Mouse (Mus musculus) heart, embryonic 12.5 days (tissue): Measurements from ENCODE around the gene E130309D02Rik. TPM values are rescaled to one million over a fixed set of nuclear protein-coding genes. Genes with fewer than 3 reads are reported as not detected.

Source experiments
- ATAC-seq: fragments of 200-750 bp; cut with Nextera tagmentation; 2 replicates; pipeline ENCODE4 v1.8.0; 2017; ENCODE audit warnings: moderate TSS enrichment, moderate library complexity; ENCODE audit not compliant: insufficient number of reproducible peaks, low FRiP score
- H3K27ac ChIP-seq: fragments of 300-500 bp; sonication (generic); 2 replicates; pipeline ENCODE4 v1.5.1; 2016; ENCODE audit warnings: mild to moderate bottlenecking, moderate library complexity; ENCODE audit not compliant: poor library complexity, severe bottlenecking
- H3K27me3 ChIP-seq: fragments of 300-500 bp; sonication (generic); replicated peaks from 2 replicates; pipeline ENCODE4 v1.6.1; 2016; ENCODE audit warnings: mild to moderate bottlenecking, moderate library complexity
- H3K36me3 ChIP-seq: fragments of 300-500 bp; sonication (generic); 2 replicates; pipeline ENCODE4 v1.6.1; 2016; ENCODE audit warnings: mild to moderate bottlenecking, moderate library complexity
- H3K4me1 ChIP-seq: fragments of 300-500 bp; sonication (generic); replicated peaks from 2 replicates; pipeline ENCODE4 v1.6.1; 2016; ENCODE audit warnings: mild to moderate bottlenecking
- H3K4me2 ChIP-seq: fragments of 300-500 bp; sonication (generic); 2 replicates; pipeline ENCODE4 v1.6.1; 2016; ENCODE audit warnings: mild to moderate bottlenecking, moderate library complexity
- H3K4me3 ChIP-seq: fragments of 300-500 bp; sonication (generic); 2 replicates; pipeline ENCODE4 v1.5.1; 2016; ENCODE audit warnings: mild to moderate bottlenecking
- H3K9ac ChIP-seq: fragments of 300-500 bp; sonication (generic); 2 replicates; pipeline ENCODE4 v1.6.1; 2016; ENCODE audit warnings: mild to moderate bottlenecking, moderate library complexity
- H3K9me3 ChIP-seq: fragments of 300-500 bp; sonication (generic); replicated peaks from 2 replicates; pipeline ENCODE4 v1.6.1; 2016; ENCODE audit warnings: mild to moderate bottlenecking, moderate library complexity
- WGBS: fragments of 180-500 bp; shearing (Covaris S2); methylation state at CpG from one replicate; pipeline ENCODE4 v1.1.7; 2016; 5-methylcytosine and 5-hydroxymethylcytosine counted together
- polyA plus RNA-seq: library from polyadenylated mRNA; unstranded; fragments of >200 nt; fragmentation: Nextera tagmentation; extraction: Ambion mirVana; gene quantifications from 2 replicates; pipeline ENCODE4 v1.2.1, GENCODE M21; 2016

The E130309D02Rik gene
- polyA plus RNA-seq, 1 experiment from 2014 or later, result 27.6 TPM

- no peak for ATAC-seq
- 62% methylated on average over 6 of the region's 6 CpGs for WGBS
- Histone ChIP-seq H3K9me3 (no peaks in the 10 kb centered on the region), H3K27ac (no peak overlapping the region), H3K27me3 (peaks cover 80% of the 10 kb centered on the region), H3K4me3 (no peak overlapping the region), H3K4me1 (peaks cover 24% of the 10 kb centered on the region), H3K36me3 (peaks cover 21% of the 10 kb centered on the region), H3K9ac (no peak overlapping the region), H3K4me2 (no peak overlapping the region)
Observed at GRCm38 (mm10) chr5:143252039-143252438, 63.1 kb downstream of the E130309D02Rik start.

Other genes starting within 250 kb of the E130309D02Rik start
- 38.7 and 40.4 TPM in 2 replicates for gene Rnf216, start 202.4 kb downstream of the E130309D02Rik start, polyA plus RNA-seq
- not detected in 2 replicates for gene Olfr718-ps1, start 167.8 kb downstream of the E130309D02Rik start, polyA plus RNA-seq
- 8.8 and 9.0 TPM in 2 replicates for gene Rbak, start 134.6 kb downstream of the E130309D02Rik start, polyA plus RNA-seq
- not detected in 2 replicates for gene Spdye4b, start 134.3 kb downstream of the E130309D02Rik start, polyA plus RNA-seq
- gene Spdye4a, start 88.5 kb downstream of the E130309D02Rik start, polyA plus RNA-seq, result not detected in 2 replicates
- gene Zfp12, start 80.2 kb downstream of the E130309D02Rik start, polyA plus RNA-seq, result 10.3 and 11.3 TPM in 2 replicates
- 4.6 and 4.9 TPM in 2 replicates for gene Zfp316, start 45.3 kb downstream of the E130309D02Rik start, polyA plus RNA-seq
- 0.09 TPM in 1 of 2 replicates, not detected in the other for gene Zfp853, start 21.7 kb downstream of the E130309D02Rik start, polyA plus RNA-seq
- gene Zdhhc4, start 13.9 kb upstream of the E130309D02Rik start, polyA plus RNA-seq, result 51.9 and 56.5 TPM in 2 replicates
- 0.14 and 0.51 TPM in 2 replicates for gene Grid2ip, start 42.0 kb upstream of the E130309D02Rik start, polyA plus RNA-seq
- gene Kdelr2, start 88.5 kb upstream of the E130309D02Rik start, polyA plus RNA-seq, result 285 TPM in 2 replicates
- 10.6 TPM in 2 replicates for gene Daglb, start 149.2 kb upstream of the E130309D02Rik start, polyA plus RNA-seq
- 401 and 418 TPM in 2 replicates for gene Rac1, start 212.7 kb upstream of the E130309D02Rik start, polyA plus RNA-seq